ENCODE assay signal across 8 mouse cellular contexts in genomic region chr10:13553498-13553985, GRCm38 (mm10). TPM values are rescaled to one million over a fixed set of nuclear protein-coding genes. Genes with fewer than 3 reads are reported as not detected.
A peak's percentile ranks its signal among the peaks of the same experiment; 100 is the strongest.
DNase-seq lines count a peak whose midpoint lies in the region; ATAC-seq and TF ChIP-seq lines count a peak whose summit lies in the region.

No protein-coding gene starts in this region.

- H3K36me3 ChIP-seq in lung, postnatal 0 days (ENCODE audit: insufficient read depth, low read length): no peaks in the 10 kb centered on the region
- 0 out of 2 replicates have a peak, but pooled peaks cover 3% of the 10 kb centered on the region for H3K36me3 ChIP-seq in limb, embryonic 13.5 days
- H3K36me3 ChIP-seq in stomach, embryonic 14.5 days (ENCODE audit: control insufficient read depth, insufficient read depth, low read length): no peaks in the 10 kb centered on the region

- intact Hi-C loops in gastrocnemius, postnatal 36 days (cut with DNase I): no loop called here

- no peak for TF ChIP-seq EP300 in lung, postnatal 0 days (IDR thresholded peaks at IDR 0.05)

- TF ChIP-seq CTCF in lung, postnatal 0 days (IDR thresholded peaks at IDR 0.05): no peak
- TF ChIP-seq CTCF in embryonic fibroblast, embryonic 13.5 days (IDR thresholded peaks at IDR 0.05; ENCODE audit: borderline replicate concordance, insufficient read depth, low read length): no peak

- H3K4me3 ChIP-seq in lung, postnatal 0 days (ENCODE audit: low read depth, low read length): peak overlapping the region; percentile 73
- peak overlapping the region; percentile 67 for H3K4me3 ChIP-seq in embryonic fibroblast, embryonic 13.5 days (ENCODE audit: insufficient read depth, low read length)
- H3K4me3 ChIP-seq in limb, embryonic 13.5 days: peak overlapping the region; percentile 72
- H3K4me3 ChIP-seq in stomach, embryonic 14.5 days (ENCODE audit: low read depth, low read length): peak overlapping the region; percentile 53

- H3K27me3 ChIP-seq in lung, postnatal 0 days (replicated peaks; ENCODE audit: insufficient read depth, low read length): no peaks in the 10 kb centered on the region
- H3K27me3 ChIP-seq in limb, embryonic 13.5 days: no peaks in the 10 kb centered on the region
- no peaks in the 10 kb centered on the region for H3K27me3 ChIP-seq in stomach, embryonic 14.5 days (ENCODE audit: control insufficient read depth, insufficient read depth, low read length)

- H3K4me2 ChIP-seq in lung, postnatal 0 days (replicated peaks; ENCODE audit: low read depth, low read length): peak overlapping the region; percentile 54
- H3K4me2 ChIP-seq in limb, embryonic 13.5 days (replicated peaks): peak overlapping the region; percentile 78
- H3K4me2 ChIP-seq in stomach, embryonic 14.5 days (replicated peaks; ENCODE audit: low read depth, low read length): peak overlapping the region; percentile 59

- H3K9ac ChIP-seq in lung, postnatal 0 days (replicated peaks; ENCODE audit: low read depth): peak overlapping the region; percentile 84
- H3K9ac ChIP-seq in limb, embryonic 13.5 days: peak overlapping the region; percentile 82
- H3K9ac ChIP-seq in stomach, embryonic 14.5 days (replicated peaks; ENCODE audit: low read depth, low read length): peak overlapping the region; percentile 56

- no peaks in the 10 kb centered on the region; the same call in 1 of the 2 replicates for H3K4me1 ChIP-seq in lung, postnatal 0 days (ENCODE audit: insufficient read depth, low read depth, low read length)
- H3K4me1 ChIP-seq in embryonic fibroblast, embryonic 13.5 days (ENCODE audit: control insufficient read depth, insufficient read depth, low read length): no peaks in the 10 kb centered on the region
- H3K4me1 ChIP-seq in limb, embryonic 13.5 days: peaks cover 6% of the 10 kb centered on the region
- H3K4me1 ChIP-seq in stomach, embryonic 14.5 days (ENCODE audit: control insufficient read depth, insufficient read depth, low read length): peaks cover 7% of the 10 kb centered on the region; the same call in 1 of the 2 replicates

- no peak for DNase-seq in lung, postnatal 0 days (ENCODE audit: low spot score)
- no peak for DNase-seq in lung, postnatal 36 days
- no peak for DNase-seq in gastrocnemius, postnatal 36 days
- no peak for DNase-seq in spleen, adult 18-20 months
- DNase-seq in left cerebral cortex, adult 9 months (ENCODE audit: low spot score in 2 of 2): no peak

- no peak for TF ChIP-seq POLR2A in embryonic fibroblast, embryonic 13.5 days (IDR thresholded peaks at IDR 0.05; ENCODE audit: low read depth, low read length)

- 16% methylated on average over 10 of the region's 10 CpGs for WGBS in lung, postnatal 0 days
- 35% methylated on average over 10 of the region's 10 CpGs for WGBS in limb, embryonic 13.5 days
- 25% methylated on average over 10 of the region's 10 CpGs for WGBS in stomach, embryonic 14.5 days

- ATAC-seq in lung, postnatal 0 days: no peak
- no peak for ATAC-seq in limb, embryonic 13.5 days (ENCODE audit: low FRiP score, low read depth)
- ATAC-seq in stomach, embryonic 14.5 days (ENCODE audit: insufficient number of reproducible peaks, insufficient read depth, low FRiP score, low read depth): peak; percentile 19; the same call in 1 of the 2 replicates

- H3K9me3 ChIP-seq in lung, postnatal 0 days (ENCODE audit: low read length): no peaks in the 10 kb centered on the region
- no peaks in the 10 kb centered on the region for H3K9me3 ChIP-seq in limb, embryonic 13.5 days
- H3K9me3 ChIP-seq in stomach, embryonic 14.5 days (ENCODE audit: control insufficient read depth, low read depth, low read length): no peaks in the 10 kb centered on the region

- peak overlapping the region; percentile 75 for H3K27ac ChIP-seq in lung, postnatal 0 days (ENCODE audit: low read length)
- H3K27ac ChIP-seq in embryonic fibroblast, embryonic 13.5 days (ENCODE audit: insufficient read depth, low read length): no peak overlapping the region
- no peak overlapping the region for H3K27ac ChIP-seq in limb, embryonic 13.5 days
- H3K27ac ChIP-seq in stomach, embryonic 14.5 days (ENCODE audit: low read length): no peak overlapping the region

RNA-seq across cellular contexts. Expression of gene Pex3, which starts 0.6 kb away (rescaled TPM):
- polyA plus RNA-seq in lung, postnatal 0 days (2015; fragmentation: Nextera tagmentation; extraction: Ambion mirVana): 24.3 and 26.9 TPM in 2 replicates
- 24.3 and 25.5 TPM in 2 replicates for polyA plus RNA-seq in embryonic fibroblast, embryonic 13.5 days (2011; ENCODE audit: insufficient read length, low read depth, missing spikeins)
- polyA plus RNA-seq in limb, embryonic 13.5 days (2015; fragmentation: Nextera tagmentation; extraction: Ambion mirVana): 26.9 and 29.8 TPM in 2 replicates
- 29.1 and 31.7 TPM in 2 replicates for polyA plus RNA-seq in stomach, embryonic 14.5 days (2014; fragmentation: Nextera tagmentation; extraction: Ambion mirVana)
- 1 to 10 TPM; 8.0 to 9.7 TPM for total RNA-seq in gastrocnemius, postnatal 36 days (2021)

RNA-seq across cellular contexts. Expression of gene Adat2, which starts 0.8 kb away (rescaled TPM):
- 2.9 and 3.4 TPM in 2 replicates for polyA plus RNA-seq in lung, postnatal 0 days (2015; fragmentation: Nextera tagmentation; extraction: Ambion mirVana)
- polyA plus RNA-seq in embryonic fibroblast, embryonic 13.5 days (2011; ENCODE audit: insufficient read length, low read depth, missing spikeins): 7.8 and 8.1 TPM in 2 replicates
- 4.5 and 5.0 TPM in 2 replicates for polyA plus RNA-seq in limb, embryonic 13.5 days (2015; fragmentation: Nextera tagmentation; extraction: Ambion mirVana)
- polyA plus RNA-seq in stomach, embryonic 14.5 days (2014; fragmentation: Nextera tagmentation; extraction: Ambion mirVana): 5.5 and 6.3 TPM in 2 replicates
- 1 to 10 TPM; 2.9 to 3.5 TPM for total RNA-seq in gastrocnemius, postnatal 36 days (2021)

RNA-seq across cellular contexts. Expression of gene Fuca2, which starts 54.2 kb away (rescaled TPM):
- 95.6 and 103 TPM in 2 replicates for polyA plus RNA-seq in lung, postnatal 0 days (2015; fragmentation: Nextera tagmentation; extraction: Ambion mirVana)
- 39.7 and 43.7 TPM in 2 replicates for polyA plus RNA-seq in embryonic fibroblast, embryonic 13.5 days (2011; ENCODE audit: insufficient read length, low read depth, missing spikeins)
- 44.3 and 46.4 TPM in 2 replicates for polyA plus RNA-seq in limb, embryonic 13.5 days (2015; fragmentation: Nextera tagmentation; extraction: Ambion mirVana)
- 59.0 and 63.8 TPM in 2 replicates for polyA plus RNA-seq in stomach, embryonic 14.5 days (2014; fragmentation: Nextera tagmentation; extraction: Ambion mirVana)
- 10 to 100 TPM; 10.8 TPM for total RNA-seq in gastrocnemius, postnatal 36 days (2021)
